Mouse (Mus musculus) frontal cortex, adult 2 months (tissue): ENCODE results near the gene Nmrk2. TPM values are rescaled to one million over a fixed set of nuclear protein-coding genes. Genes with fewer than 3 reads are reported as not detected.
"Not testable (repeated sequence)": the region's sequence is repeated elsewhere in the genome, so short reads cannot be mapped to it uniquely, and the experiment has no call there.

Source experiments
- DNase-seq, 2 experiments: peaks; one replicate each; pipeline ENCODE4 v3.0.0; 2022; ENCODE audit warnings: low spot score in 1 of 2; ENCODE audit errors: extremely low spot score in 1 of 2
- polyA plus RNA-seq: library from polyadenylated mRNA; depleted of rRNA; stranded (reverse); fragments of >200 nt; gene quantifications from 2 replicates; pipeline ENCODE4 v1.2.3, GENCODE M21; 2012

The Nmrk2 gene
- polyA plus RNA-seq, 1 experiment = 0.18 TPM

GRCm38 (mm10) chr10:81189821-81190220 is 12.0 kb downstream of the Nmrk2 start:
- no peak for DNase-seq

GRCm38 (mm10) chr10:81187161-81187560 is 14.7 kb downstream of the Nmrk2 start:
- DNase-seq = no peak

DNA sequence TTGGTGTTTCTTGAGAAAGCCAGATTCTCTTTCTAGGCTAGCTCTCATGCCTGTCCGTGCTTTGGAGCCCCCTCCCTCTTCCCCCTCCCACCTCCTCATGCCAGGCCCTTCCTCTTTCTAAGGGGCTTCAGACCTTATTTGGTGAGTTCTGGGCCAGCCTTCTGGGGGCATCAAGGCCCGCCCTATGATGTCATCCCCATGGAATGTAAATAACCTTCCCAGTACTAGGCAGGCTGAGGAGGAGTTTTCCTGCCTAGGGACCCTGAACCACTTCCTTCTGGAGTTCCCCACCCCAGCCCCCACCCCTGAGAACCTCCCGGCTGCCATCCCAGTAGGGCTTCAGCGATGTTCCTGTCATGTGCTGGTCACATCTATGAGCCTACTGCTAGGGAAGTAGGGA is 17.1 kb downstream of the Nmrk2 start:
- DNase-seq = no peak

DNA sequence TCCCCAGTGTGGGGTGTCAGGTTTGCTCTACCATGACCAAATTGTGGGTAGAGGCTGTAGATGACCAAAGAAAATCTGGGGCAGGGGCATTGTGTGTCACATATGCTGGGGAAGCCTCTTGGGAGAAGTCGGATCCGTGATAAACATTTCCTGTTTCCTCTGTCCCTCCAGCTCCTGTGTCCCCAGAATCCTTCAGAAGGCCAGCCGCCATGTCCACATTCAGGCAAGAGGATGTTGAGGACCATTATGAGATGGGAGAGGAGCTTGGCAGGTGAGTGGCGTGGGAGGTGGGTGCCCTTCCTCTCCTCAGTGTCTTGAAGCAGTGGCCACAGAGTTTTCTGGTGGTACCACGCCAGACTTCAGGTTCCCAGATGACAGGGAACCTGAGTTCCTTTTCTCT is 18.0 kb downstream of the Nmrk2 start, which contains the start of gene 4930442H23Rik:
TSS of gene 4930442H23Rik (minus strand) at position 45 of the 400 bp plus-strand sequence.
- no peak for DNase-seq

DNA sequence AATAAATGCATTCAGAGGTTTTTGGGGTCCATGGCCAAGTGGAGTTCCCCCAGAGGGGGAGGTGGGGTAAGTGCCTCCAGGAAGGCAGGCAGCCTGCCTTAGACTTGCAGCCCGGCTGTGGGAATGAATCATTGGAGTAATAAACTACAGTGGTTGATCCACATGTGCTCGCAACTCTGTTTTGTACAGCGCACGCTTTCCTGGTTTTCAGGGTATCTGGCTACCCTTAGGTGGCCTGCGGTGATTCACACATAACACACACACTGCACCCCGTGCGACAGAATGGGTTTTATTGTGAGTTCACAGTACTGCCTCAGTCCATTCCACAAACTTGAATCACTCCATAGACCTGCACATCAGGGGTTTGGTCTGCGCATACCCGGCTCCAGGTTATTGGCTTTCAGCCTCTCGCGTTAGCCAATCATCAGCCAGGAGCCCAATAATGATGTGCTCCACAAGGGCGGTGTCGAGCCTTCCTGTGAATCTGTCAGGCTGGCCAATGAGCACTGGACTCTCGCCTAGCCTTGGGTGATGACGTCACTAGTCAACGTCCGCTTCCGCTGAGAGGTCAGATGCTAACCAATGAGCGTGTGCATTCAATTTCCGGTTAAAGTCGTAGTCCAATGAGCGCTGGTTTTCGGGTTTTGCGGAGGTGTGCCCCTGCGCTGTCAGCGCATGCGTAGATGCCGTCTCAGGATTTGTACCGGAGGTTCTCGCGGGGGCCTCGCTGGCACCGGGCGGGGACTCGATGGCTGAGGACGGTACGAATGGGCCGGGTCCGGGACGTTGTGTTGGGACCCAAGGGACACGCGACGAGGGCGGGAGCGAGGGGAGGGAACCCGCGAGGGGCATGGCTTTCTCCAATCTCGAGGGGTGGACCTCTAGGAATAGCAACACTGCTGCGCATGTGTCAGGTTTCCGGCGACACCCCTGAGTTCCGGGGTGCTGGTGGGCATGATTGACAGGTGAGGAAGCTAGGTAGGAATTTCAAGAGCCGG is 19.2 kb downstream of the Nmrk2 start, which contains the start of gene Dapk3:
TSS of gene Dapk3 (plus strand) at position 670 of the 998 bp plus-strand sequence.
- DNase-seq = peak; percentile 99

DNA sequence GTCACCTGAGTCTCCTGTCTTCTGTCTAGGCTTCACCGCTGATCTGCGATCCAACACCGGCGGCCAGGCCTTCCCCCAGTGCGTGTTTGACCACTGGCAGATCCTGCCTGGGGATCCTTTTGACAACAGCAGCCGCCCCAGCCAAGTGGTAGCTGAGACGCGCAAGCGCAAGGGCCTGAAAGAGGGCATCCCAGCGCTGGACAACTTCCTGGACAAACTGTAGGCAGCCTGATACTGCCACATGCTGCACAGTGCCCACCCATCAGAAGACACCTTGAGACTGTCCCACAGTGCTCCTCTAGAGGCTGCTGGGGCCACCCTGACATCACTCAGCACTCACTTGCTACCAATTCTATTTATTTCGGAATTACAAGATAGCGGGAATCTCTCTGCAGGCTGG is 20.0 kb downstream of the Nmrk2 start:
- DNase-seq = not testable (repeated sequence)

GRCm38 (mm10) chr10:81180946-81181345 is 20.9 kb downstream of the Nmrk2 start:
- DNase-seq = no peak

GRCm38 (mm10) chr10:81179451-81180342 is 22.2 kb downstream of the Nmrk2 start:
- DNase-seq = no peak

DNA sequence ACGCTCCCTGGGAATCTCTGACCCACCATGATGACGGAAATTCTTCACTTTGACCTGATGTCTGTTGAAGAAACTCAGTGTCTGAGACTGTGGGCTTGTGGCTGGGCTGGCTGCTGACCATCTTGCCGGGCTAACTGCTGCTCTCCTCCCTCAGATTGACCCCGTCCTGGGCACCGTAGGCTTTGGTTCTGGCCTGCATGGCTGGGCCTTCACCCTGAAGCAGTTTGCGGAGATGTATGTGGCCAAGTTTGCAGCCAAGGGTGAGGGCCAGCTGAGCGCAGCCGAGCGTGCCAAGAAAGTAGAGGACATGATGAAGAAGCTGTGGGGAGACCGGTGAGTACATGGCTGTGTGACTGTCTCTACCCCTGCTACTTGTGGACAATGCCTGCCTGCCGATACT is 22.9 kb downstream of the Nmrk2 start:
- no peak for DNase-seq

DNA sequence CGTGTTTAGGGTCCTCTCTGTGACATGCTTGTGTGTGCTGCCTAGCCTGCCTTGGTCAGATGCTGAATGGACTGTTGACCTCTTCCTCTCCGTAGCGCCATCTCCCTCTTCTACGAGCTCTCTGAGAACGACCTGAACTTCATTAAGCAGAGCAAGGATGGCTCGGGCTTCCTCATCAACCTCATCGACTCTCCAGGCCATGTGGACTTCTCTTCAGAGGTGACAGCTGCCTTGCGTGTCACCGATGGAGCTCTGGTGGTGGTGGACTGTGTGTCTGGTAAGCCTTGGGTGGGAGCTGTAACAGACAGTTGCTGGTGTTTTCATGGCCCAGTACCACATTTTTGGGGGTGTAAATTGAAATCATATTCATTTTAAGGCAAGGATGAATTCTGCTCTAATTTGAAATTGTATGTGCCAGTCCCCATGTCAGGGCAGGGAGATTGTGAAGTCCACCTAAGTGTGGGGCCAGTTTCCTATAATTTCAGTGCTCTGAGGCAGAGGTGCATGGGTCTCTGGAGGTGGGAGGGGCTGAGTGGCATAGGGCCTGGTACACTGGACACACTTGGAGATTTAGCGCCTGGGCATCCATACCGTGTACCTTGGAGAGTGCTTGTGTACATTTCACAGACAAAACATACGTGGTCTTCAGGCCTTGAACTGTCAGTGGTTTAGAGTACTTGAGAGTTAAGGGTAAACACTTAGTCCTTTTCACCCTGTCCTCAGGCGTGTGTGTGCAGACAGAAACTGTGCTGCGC is 23.7 kb downstream of the Nmrk2 start:
- no peak for DNase-seq

GRCm38 (mm10) chr10:81177491-81177925 is 24.3 kb downstream of the Nmrk2 start:
- DNase-seq = no peak

- DNase-seq = peak; percentile 92 to 99
Measured at GRCm38 (mm10) chr10:81176466-81177271, 25.2 kb downstream of the Nmrk2 start, which contains the start of gene Eef2. Gene Eef2, plus strand, starts transcription at chr10:81176631.

DNA sequence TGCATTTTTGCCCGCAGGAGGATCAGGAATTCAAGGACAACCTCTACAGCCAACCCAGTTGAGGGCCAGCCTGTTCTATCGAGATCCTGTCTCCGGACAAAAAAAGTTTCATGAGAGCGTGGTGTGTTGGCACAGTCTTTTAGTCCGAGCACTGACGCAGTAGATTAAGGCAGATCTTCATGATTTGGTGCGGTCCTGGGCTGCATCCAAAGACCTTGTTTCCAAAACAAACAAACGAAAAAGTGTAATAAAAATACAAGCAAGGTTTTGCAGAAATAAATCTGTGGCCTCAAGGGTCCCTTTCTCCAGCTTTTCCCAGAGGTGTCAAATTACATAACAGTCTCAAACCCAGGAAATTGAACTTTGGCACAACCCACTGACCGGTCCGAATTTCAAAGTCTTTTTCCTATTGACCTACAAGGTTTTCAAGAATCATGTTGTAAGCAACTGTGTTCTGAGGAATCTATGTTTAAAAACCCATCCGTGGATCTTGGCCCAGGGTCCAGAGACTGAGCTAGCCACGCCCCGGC is 25.9 kb downstream of the Nmrk2 start:
- DNase-seq = no peak

- not testable (repeated sequence) for DNase-seq
Measured at GRCm38 (mm10) chr10:81175345-81175701, 26.5 kb downstream of the Nmrk2 start.

GRCm38 (mm10) chr10:81174617-81175344 is 27.1 kb downstream of the Nmrk2 start:
- peak; percentile 65 to 95 for DNase-seq

- peak; percentile 69 to 88 for DNase-seq
Measured at GRCm38 (mm10) chr10:81173132-81173531, 28.7 kb downstream of the Nmrk2 start.

GRCm38 (mm10) chr10:81169411-81169900 is 32.4 kb downstream of the Nmrk2 start:
- not testable (repeated sequence) for DNase-seq
